Mouse (Mus musculus) lung, embryonic 16.5 days (tissue): ENCODE measurements around the gene D430041D05Rik. TPM values are rescaled to one million over a fixed set of nuclear protein-coding genes. Genes with fewer than 3 reads are reported as not detected.

Experiments used
- ATAC-seq: fragments of 200-750 bp; cut with Nextera tagmentation; 2 replicates; pipeline ENCODE4 v1.8.0; 2017; ENCODE audit warnings: low read depth, mild to moderate bottlenecking, moderate library complexity
- H3K27ac ChIP-seq: fragments of 300-500 bp; sonication (generic); 2 replicates; pipeline ENCODE4 v1.5.1; 2014; ENCODE audit warnings: mild to moderate bottlenecking, control low read depth, low read length
- H3K27me3 ChIP-seq: fragments of 300-500 bp; sonication (generic); 2 replicates; pipeline ENCODE4 v1.6.1; 2014; ENCODE audit warnings: low read depth, low read length, mixed read lengths; ENCODE audit not compliant: control insufficient read depth, insufficient read depth
- H3K36me3 ChIP-seq: fragments of 300-500 bp; sonication (generic); 2 replicates; pipeline ENCODE4 v1.6.1; 2014; ENCODE audit warnings: low read length; ENCODE audit not compliant: control insufficient read depth, insufficient read depth
- H3K4me1 ChIP-seq: fragments of 300-500 bp; sonication (generic); replicated peaks from 2 replicates; pipeline ENCODE4 v1.6.1; 2014; ENCODE audit warnings: low read length, mixed read lengths; ENCODE audit not compliant: control insufficient read depth, insufficient read depth
- H3K4me2 ChIP-seq: fragments of 300-500 bp; sonication (generic); 2 replicates; pipeline ENCODE4 v1.6.1; 2014; ENCODE audit warnings: low read depth, low read length, control low read depth
- H3K4me3 ChIP-seq: fragments of 300-500 bp; sonication (generic); 2 replicates; pipeline ENCODE4 v1.5.1; 2014; ENCODE audit warnings: mild to moderate bottlenecking, low read length, control low read depth
- H3K9ac ChIP-seq: fragments of 300-500 bp; sonication (generic); 2 replicates; pipeline ENCODE4 v1.6.1; 2014; ENCODE audit warnings: low read length, control low read depth
- H3K9me3 ChIP-seq: fragments of 300-500 bp; sonication (generic); 2 replicates; pipeline ENCODE4 v1.6.1; 2016; ENCODE audit warnings: low read length; ENCODE audit not compliant: control insufficient read depth
- WGBS: fragments of 180-500 bp; shearing (Covaris S2); extraction: QIAGEN DNeasy Blood & Tissue Kit; methylation state at CpG from one replicate; pipeline ENCODE4 v1.1.7; 2014; 5-methylcytosine and 5-hydroxymethylcytosine counted together
- polyA plus RNA-seq: library from polyadenylated mRNA; unstranded; fragments of >200 nt; fragmentation: Nextera tagmentation; extraction: Ambion mirVana; gene quantifications from 2 replicates; pipeline ENCODE4 v1.2.1, GENCODE M21; 2015

D430041D05Rik gene
- polyA plus RNA-seq, 1 experiment from 2014 or later = 0.70 TPM

- Histone ChIP-seq H3K9ac (no peak overlapping the region), H3K9me3 (no peaks in the 10 kb centered on the region), H3K27ac (no peak overlapping the region), H3K4me1 (no peaks in the 10 kb centered on the region), H3K4me3 (no peak overlapping the region), H3K4me2 (no peak overlapping the region), H3K27me3 (no peaks in the 10 kb centered on the region), H3K36me3 (no peaks in the 10 kb centered on the region)
- ATAC-seq = no peak
- whole genome bisulfite sequencing = 60% methylated on average over 2 of the region's 2 CpGs
These were observed 219.1 kb downstream of the D430041D05Rik start for GRCm38 (mm10) chr2:104191723-104192122.

- H3K4me2 ChIP-seq = no peak overlapping the region
- H3K9me3 ChIP-seq = no peaks in the 10 kb centered on the region
- no peaks in the 10 kb centered on the region for H3K4me1 ChIP-seq
- no peak overlapping the region for H3K4me3 ChIP-seq
- no peak overlapping the region for H3K27ac ChIP-seq
- H3K36me3 ChIP-seq = no peaks in the 10 kb centered on the region
- no peak overlapping the region for H3K9ac ChIP-seq
- 72% methylated on average over 2 of the region's 2 CpGs for WGBS
- ATAC-seq = no peak
- no peaks in the 10 kb centered on the region for H3K27me3 ChIP-seq
These were observed 222.0 kb downstream of the D430041D05Rik start for GRCm38 (mm10) chr2:104188859-104189258.

GRCm38 (mm10) chr2:104187073-104187472, 223.7 kb downstream of the D430041D05Rik start:
- 28% methylated on average over 3 of the region's 3 CpGs for WGBS
- H3K4me2 ChIP-seq = no peak overlapping the region
- H3K4me3 ChIP-seq = no peak overlapping the region
- H3K36me3 ChIP-seq = no peaks in the 10 kb centered on the region
- ATAC-seq = no peak
- no peaks in the 10 kb centered on the region for H3K9me3 ChIP-seq
- H3K9ac ChIP-seq = no peak overlapping the region
- H3K4me1 ChIP-seq = no peaks in the 10 kb centered on the region
- no peaks in the 10 kb centered on the region for H3K27me3 ChIP-seq
- no peak overlapping the region for H3K27ac ChIP-seq

GRCm38 (mm10) chr2:104185616-104186015, 225.2 kb downstream of the D430041D05Rik start:
- ATAC-seq = no peak
- WGBS = 85% methylated on average over 5 of the region's 5 CpGs
- Histone ChIP-seq H3K27ac (no peak overlapping the region), H3K9me3 (no peaks in the 10 kb centered on the region), H3K27me3 (no peaks in the 10 kb centered on the region), H3K4me3 (no peak overlapping the region), H3K4me1 (no peaks in the 10 kb centered on the region), H3K36me3 (no peaks in the 10 kb centered on the region), H3K9ac (no peak overlapping the region), H3K4me2 (no peak overlapping the region)

GRCm38 (mm10) chr2:104184296-104184695, 226.5 kb downstream of the D430041D05Rik start:
- no peaks in the 10 kb centered on the region for H3K4me1 ChIP-seq
- no peak overlapping the region for H3K27ac ChIP-seq
- no peak for ATAC-seq
- H3K9me3 ChIP-seq = no peaks in the 10 kb centered on the region
- no peaks in the 10 kb centered on the region for H3K36me3 ChIP-seq
- no peaks in the 10 kb centered on the region for H3K27me3 ChIP-seq
- H3K4me3 ChIP-seq = no peak overlapping the region
- H3K4me2 ChIP-seq = no peak overlapping the region
- H3K9ac ChIP-seq = no peak overlapping the region
- 24% methylated on average over 4 of the region's 4 CpGs for WGBS

- Histone ChIP-seq H3K4me3 (no peak overlapping the region), H3K4me1 (no peaks in the 10 kb centered on the region), H3K27ac (no peak overlapping the region), H3K9me3 (no peaks in the 10 kb centered on the region), H3K4me2 (no peak overlapping the region), H3K36me3 (no peaks in the 10 kb centered on the region), H3K9ac (no peak overlapping the region), H3K27me3 (no peaks in the 10 kb centered on the region)
- ATAC-seq = no peak
- WGBS = 55% methylated on average over 5 of the region's 5 CpGs
These were observed 227.5 kb downstream of the D430041D05Rik start for GRCm38 (mm10) chr2:104183246-104183845.

GRCm38 (mm10) chr2:104179636-104180035, 231.2 kb downstream of the D430041D05Rik start:
- Histone ChIP-seq H3K27me3 (no peaks in the 10 kb centered on the region), H3K4me2 (no peak overlapping the region), H3K4me1 (peaks cover 17% of the 10 kb centered on the region), H3K27ac (no peak overlapping the region), H3K4me3 (no peak overlapping the region), H3K9me3 (no peaks in the 10 kb centered on the region), H3K36me3 (no peaks in the 10 kb centered on the region), H3K9ac (no peak overlapping the region)
- ATAC-seq = no peak
- 72% methylated on average over 8 of the region's 8 CpGs for WGBS

- no peak for ATAC-seq
- H3K36me3 ChIP-seq = no peaks in the 10 kb centered on the region
- 79% methylated on average over 4 of the region's 4 CpGs for WGBS
- no peak overlapping the region for H3K4me2 ChIP-seq
- no peaks in the 10 kb centered on the region for H3K27me3 ChIP-seq
- no peak overlapping the region for H3K27ac ChIP-seq
- no peaks in the 10 kb centered on the region for H3K9me3 ChIP-seq
- H3K9ac ChIP-seq = no peak overlapping the region
- peaks cover 17% of the 10 kb centered on the region for H3K4me1 ChIP-seq
- H3K4me3 ChIP-seq = no peak overlapping the region
These were observed 232.6 kb downstream of the D430041D05Rik start for GRCm38 (mm10) chr2:104178251-104178650.

GRCm38 (mm10) chr2:104176979-104177704, 233.7 kb downstream of the D430041D05Rik start:
- no peaks in the 10 kb centered on the region for H3K36me3 ChIP-seq
- 38% methylated on average over 13 of the region's 13 CpGs for WGBS
- peak; percentile 81 for ATAC-seq
- peak overlapping the region; percentile 21; the same call in 1 of the 2 replicates for H3K4me2 ChIP-seq
- no peak overlapping the region for H3K9ac ChIP-seq
- H3K9me3 ChIP-seq = no peaks in the 10 kb centered on the region
- H3K4me3 ChIP-seq = no peak overlapping the region
- no peaks in the 10 kb centered on the region for H3K27me3 ChIP-seq
- H3K27ac ChIP-seq = peak overlapping the region; percentile 51
- H3K4me1 ChIP-seq = peaks cover 17% of the 10 kb centered on the region
